Mouse (Mus musculus) right cerebral cortex, postnatal 10 days (tissue): ENCODE data around the gene 6820408C15Rik.
"Not testable (repeated sequence)": the region's sequence is repeated elsewhere in the genome, so short reads cannot be mapped to it uniquely, and the experiment has no call there.

Experiments used
- DNase-seq, 2 experiments: peaks; one replicate each; pipeline ENCODE4 v3.0.0; 2021; ENCODE audit warnings: low spot score in 2 of 2

6820408C15Rik gene

DNA sequence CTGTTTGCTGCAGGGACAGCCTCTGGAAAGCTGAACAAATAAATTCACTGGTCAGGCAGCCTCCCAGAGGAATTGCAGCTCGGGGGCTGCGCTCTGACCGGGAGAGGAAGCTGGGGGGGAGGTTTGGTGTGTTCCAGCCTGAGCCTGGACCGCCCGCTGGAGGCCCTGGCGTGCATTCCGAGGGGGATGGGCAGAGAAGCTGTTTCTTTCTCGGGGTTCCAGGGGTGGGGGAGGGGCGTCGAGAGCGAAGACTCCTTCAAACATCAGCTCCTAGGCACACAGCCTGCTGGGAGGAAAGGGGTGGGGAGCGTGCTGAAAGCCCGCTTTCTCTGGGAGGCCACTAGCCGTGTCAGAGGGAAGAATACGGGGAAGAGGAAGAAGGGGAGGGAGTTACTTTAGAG is 4.4 kb upstream of the 6820408C15Rik start:
- DNase-seq: peak; percentile 93 to 94

DNA sequence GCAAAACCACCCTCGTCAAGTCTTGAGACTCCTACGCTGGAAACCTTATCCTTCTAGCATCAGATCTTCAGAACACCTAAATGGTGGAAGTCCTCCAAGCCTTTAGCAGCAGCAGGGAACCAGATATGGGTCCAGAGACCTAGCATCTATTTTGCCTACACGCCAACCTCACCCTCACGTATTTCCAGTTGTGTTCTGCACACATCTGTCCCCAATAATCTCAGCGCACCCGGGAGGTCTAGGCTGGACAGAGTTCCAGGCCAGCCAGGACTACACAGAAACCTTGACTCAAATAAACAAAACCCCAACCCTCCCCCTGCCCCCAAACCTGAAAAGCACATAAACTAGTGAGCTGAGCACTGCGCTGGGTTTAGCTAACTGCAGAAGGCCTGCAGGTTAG is 3.9 kb upstream of the 6820408C15Rik start:
- no peak for DNase-seq

DNA sequence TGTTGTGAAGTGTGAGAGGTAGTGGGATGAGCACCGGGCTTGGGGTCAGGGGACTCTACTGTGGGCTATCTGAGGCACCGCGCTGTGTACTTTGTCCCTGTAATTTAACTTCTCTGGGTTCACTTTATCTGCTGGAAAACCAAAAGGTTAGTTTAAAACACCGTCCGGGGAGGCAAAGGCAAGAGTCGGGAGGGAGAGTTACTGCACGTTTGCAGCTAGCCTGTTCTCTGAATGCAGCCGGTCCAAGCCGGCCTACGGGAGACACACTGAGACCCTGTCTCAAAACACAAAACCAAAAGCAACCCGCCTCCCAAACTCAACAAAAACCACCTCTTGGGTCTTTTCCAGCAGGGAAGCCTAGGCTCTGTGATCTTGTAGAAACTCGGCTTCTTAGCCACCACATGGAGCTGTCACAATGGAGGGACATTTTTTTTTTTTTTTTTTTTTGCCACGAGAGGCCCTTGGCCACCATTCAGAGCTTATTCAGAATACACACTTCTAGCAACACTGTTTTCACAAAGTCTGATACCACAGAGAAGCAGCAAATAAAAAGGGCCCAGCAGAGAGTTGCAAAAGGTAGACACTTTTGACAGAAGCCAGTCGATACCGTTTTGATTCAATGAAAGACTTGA is 2.7 kb upstream of the 6820408C15Rik start:
- no peak for DNase-seq

DNA sequence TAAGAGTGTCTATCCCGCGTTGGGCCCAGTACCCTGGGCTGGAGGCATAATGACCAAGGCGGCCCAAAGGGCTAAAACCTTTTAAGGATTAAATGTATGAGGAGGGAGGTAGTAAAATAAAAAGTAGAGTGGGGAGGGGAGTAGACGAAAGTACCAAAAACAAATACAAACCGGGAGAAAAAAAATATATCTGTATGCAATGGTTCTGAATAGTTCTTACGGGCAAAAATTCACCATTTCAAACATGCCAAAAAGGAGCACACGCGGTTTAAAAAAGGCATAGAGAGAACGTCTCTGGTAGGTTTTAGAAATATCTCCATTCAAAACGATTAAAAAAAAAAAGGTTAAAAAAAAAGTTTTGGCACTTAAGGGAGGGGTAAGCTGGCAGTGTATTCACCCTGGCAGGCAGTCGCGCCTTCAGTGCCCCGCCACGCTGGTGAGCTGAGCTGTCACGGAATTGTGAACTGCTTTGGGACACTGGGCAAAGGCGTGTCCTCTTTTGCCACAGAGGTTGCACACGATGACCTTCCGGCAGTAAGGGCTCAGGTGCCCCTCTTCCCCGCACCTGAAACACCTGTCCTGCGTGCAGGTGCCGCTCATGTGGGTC is 2.1 kb upstream of the 6820408C15Rik start:
- no peak for DNase-seq

DNA sequence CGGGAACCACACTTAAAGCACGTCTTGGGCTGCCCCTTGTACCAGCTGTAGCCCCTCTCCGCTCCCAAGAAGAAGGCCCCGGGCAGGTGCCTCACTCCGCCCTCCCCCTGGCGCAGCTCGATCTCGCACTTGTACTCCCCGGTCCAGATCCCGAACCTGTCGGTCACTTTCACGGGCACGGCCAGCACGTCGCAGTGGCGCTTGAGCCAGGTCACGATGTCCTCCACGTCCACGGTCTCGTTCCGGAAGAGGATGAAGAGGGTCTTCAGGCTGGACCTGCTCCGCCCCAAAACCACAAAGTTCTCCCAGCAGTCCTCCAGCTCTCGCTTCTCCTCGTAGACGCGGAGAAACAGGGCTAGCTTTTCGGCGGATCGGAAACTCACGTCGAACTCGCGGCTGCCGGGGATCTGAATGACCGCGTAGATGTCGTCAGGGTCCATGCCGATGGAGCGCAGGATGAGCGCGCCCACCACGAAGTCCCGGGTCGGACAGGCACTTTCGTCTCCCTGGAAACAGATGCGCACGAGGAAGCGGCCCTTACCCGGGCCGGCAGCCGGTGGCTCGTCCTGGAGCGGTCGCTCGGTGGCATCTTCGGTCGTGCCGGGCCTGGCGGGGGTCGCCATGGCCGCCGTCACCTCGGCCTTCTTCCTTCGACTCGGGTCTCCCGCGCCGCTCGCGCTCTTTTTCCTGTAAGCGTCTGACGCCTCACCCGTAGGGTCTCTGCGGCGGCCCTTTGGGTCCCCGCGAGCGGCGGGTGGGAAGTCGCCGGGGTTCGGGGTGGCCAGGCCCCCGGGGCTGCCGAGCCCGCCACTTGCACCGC is 1.4 kb upstream of the 6820408C15Rik start:
- DNase-seq: peak in 1 of 2 experiments; percentile 52

DNA sequence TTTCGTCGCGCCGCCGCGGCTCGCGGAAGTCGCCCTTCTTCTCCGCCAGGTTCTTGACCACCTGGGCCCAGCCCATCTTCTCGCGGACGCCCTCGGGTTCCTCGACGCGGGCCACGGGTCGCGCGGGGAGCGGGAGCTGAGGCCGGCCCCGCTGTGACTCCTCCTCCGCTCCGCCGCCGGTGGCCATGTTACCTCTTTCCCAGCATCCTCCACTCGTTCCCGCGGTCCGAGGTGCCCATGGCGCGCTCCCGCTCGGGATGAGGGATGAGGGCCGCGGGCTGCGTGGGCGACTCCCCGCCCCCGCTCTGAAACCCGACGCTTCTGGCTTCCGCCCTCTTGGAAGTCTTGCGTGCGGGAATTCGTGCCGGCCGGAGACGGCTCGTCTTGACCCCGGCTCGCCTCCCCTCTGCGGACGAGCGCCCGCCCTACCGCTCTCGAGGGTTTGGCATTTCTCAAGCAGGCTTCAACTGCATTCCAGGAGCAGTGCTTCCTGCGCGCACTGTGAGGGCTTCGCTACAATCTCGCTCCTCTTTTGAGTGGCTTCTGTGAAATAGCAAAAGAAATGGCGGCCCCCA is 709 bp upstream of the 6820408C15Rik start, which contains the start of gene Zcchc3:
TSS of gene Zcchc3 (minus strand) at position 437 of the 575 bp plus-strand sequence.
- DNase-seq: peak; percentile 93

DNA sequence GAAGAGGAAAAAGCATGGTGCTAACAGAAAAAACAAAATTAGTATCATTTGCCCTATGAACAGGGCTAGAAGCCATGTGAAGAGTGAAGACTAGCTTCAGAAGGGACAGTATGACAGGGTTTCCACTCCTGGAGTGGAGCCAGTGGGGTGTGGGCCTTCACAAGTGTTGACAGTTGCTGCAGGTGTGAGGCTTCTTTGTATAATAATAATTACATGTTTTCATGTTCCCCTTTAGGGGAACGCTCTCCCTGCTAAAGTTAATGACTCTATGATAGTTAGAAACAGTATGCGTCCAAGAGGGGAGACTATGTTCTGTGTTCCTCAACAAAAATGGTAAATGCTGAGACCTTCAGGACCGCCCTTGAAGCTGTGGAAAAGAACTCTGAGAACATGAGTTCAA is 399 bp downstream of the 6820408C15Rik start:
- DNase-seq: no peak

DNA sequence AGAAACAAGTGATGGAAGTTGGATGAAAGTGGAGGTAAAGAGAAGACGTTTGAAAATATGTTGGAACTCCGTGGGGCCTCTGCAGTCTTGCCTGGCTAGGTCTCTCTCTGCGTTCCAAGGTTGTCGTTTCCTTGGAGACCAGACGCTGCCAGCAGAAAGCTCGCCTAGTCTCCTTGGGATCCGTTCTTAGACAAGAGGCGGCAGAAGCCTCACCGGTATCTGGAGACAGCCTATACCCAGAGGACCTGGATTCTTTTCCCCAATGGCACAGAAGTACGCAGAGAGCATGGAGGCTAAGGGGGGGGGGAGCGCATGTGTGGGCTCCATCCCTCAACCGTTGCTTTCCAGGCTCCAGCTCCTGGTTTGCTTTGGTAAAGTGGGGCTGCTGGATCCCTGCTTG is 12.1 kb downstream of the 6820408C15Rik start:
- peak; percentile 73 to 76 for DNase-seq

DNA sequence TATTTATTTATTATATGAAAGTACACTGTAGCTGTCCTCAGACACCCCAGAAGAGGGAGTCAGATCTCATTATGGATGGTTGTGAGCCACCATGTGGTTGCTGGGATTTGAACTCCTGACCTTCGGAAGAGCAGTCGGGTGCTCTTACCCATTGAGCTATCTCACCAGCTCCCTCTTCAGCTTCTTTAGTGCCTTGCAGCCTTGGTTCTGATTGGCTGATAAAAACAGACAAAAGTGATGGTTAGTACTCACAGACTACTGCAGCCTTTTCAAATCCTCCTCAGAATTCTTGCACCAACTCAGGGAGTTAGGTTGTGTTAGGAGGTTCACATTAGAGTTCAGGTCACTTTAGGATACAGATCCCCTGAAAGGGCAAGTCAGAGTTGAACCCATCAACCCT is 13.1 kb downstream of the 6820408C15Rik start:
- DNase-seq: not testable (repeated sequence)

DNA sequence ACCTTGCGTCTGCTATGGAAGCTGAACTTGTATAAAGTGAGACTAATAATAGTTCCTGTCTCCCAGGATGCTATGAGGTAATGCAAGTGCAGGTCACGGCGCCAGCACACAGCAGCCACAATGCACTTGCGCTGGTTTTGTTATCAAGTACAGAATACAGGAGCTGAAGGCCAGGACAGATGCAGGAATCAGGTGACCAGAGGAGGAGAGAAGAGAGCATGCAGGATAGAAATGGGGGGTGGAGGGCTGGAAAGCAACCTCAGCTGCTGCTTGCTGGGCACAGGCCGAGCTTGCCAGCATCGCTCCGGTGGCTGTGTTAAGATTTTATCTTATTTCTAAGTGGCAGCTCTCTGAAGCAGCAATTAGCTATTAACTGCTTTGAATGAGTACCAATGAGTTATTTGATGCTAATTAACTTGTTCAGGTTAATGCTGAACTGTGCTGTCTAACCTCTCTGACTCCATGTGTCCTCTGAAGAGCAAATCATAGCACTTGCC is 21.1 kb downstream of the 6820408C15Rik start:
- no peak for DNase-seq

DNA sequence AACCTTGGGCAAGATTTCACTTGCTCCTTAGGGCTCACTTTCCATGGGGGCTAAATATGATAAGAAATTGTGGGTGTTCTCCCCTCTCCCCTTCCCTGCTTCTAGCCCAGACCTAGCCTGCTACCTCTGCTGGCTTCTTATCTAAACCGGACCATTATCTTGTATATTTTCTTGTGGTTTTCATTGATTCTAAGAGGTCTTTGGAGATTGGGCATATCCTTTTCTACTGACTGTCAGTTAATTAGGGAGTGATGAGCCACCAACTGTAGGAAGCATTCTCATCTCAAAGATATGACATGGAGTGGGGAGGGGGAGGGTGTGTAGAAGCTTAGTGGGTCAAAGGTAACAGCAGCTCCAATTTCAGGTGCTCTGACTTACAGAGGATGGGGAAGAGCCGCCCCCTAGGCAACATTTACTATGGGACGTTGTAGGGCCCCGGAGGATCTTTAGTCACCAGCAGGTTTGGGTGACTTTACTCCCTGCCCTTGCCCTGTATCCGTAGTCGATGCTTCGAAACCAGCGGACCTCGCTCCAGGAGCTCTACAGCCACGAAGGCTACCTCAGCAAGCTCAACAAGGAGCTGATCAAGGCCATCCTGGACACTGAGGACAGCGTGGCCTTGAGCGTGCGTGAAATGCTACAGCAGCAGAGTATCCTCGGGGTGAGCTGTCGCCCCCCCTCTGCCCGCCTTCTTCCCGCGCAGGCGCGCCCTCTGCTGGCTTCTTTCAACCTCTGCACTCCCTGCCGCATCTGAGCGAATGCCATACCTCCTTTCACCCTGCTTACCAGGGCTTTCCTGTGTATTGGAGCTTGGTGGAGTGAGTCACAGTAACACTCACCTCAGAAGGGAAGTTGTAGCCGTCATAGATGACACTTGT is 21.8 kb downstream of the 6820408C15Rik start:
- peak; percentile 85 to 91 for DNase-seq

DNA sequence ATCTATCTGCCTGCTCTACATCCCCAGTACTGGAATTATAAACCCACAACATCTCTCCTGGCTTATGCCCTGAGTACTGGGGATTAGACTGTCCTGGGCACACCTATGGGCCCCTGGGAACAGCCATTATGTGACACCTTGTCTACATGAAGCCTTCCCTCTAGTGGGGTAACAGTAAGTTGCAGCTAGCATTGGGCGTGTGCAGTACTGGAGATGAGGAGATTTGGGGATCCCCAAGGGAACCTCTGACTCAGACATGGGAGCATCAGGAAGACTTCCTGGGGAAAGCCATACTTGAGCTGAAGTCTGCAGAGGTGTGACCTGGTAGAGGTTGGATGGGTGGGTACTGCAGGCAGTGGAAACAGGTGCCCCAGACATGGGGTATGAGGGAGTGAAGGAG is 23.6 kb downstream of the 6820408C15Rik start:
- no peak for DNase-seq

DNA sequence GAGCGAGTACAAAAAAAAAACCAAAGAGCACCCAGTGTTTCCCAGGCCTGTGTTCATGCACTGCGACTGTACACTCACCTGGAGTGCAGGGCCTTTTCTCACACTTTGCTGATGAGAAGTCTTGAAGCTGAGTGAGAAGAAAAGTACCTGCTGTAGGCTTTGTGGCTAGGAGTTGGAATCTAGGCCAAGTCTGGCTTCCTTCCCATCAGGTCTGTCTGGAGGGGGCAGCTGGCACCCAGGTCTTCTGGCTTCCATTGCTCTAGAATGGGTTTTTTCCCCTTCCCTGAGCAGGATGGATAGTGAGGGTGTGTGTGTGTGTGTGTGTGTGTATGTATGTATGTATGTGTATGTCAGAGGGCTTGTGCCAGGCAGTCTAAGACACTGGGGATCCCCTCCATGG is 24.4 kb downstream of the 6820408C15Rik start:
- no peak for DNase-seq

DNA sequence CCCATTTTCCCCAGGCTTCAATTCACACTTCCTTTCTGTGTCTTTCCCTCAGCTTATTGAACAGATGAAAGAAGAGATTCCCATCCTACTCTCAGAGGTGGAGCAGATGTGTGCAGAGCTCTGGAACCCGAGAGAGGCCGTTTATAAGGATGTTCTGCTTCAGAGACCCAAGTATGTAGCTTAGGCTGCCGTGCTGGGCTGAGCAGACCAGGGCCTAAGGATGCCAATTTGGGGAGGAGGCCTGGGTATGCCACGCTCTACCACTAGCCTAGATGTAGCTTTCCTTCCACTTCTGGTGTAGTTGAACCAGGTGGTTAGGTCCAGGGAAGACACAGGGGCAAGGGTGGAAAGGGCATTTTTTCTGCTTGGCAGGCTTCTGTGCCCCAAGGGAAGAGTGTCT is 26.9 kb downstream of the 6820408C15Rik start:
- no peak for DNase-seq

DNA sequence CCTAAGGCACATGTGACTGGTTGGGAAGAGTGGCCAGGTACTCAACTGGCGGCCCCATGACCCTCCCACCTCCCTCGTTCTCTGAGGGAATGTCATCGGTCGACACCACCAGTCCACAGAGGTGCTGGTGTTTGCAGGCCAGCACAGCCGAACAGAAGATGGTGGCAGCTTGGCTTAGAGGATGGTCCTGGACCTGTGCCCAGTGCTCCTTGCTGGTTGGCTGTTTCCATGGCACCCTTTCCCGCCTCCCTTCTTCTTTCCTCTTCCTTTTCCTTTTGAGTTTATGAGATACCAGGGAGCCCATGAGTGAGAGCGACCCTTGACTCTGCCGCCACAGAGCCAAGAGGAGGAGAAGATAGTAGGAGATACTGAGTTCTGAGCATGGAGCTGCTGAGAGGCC is 27.9 kb downstream of the 6820408C15Rik start:
- peak; percentile 65 to 66 for DNase-seq

DNA sequence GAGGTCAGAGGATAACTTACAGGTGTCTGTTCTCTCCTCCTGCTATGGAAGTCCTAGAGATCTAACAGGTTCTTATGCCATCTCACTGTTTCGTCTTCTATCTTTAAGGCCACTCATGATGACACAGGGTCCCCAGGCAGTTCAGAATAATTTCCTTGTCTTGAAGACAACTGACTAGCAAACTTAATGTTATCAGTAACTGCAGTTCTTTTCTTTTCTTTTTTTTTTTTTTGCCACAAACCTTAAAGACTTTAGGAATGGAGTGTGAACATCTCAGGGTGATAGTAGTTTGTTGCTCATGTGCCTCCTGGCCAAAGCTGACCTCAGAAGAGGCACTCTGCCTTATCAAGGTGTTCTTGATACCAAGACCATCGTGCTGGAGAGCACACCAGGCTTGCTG is 31.3 kb downstream of the 6820408C15Rik start:
- no peak for DNase-seq

DNA sequence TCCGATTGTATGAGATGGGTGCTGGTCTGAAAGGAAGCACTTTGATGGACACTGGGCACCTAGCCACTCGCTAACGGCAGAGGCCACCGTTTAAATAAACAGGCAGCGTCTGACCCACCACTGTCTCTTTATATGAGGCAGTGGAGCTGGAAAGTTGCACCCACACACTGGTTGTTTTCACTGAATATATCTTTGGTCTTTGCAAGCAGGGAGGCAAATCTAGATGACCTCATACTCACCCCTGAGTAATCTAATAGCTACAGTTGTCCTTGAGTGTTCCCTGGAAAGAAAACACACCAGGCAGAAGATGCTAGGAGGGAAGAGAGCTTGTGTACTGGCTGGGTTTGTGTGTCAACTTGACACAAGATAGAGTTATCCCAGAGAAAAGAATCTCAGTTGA is 32.1 kb downstream of the 6820408C15Rik start:
- DNase-seq: no peak

DNA sequence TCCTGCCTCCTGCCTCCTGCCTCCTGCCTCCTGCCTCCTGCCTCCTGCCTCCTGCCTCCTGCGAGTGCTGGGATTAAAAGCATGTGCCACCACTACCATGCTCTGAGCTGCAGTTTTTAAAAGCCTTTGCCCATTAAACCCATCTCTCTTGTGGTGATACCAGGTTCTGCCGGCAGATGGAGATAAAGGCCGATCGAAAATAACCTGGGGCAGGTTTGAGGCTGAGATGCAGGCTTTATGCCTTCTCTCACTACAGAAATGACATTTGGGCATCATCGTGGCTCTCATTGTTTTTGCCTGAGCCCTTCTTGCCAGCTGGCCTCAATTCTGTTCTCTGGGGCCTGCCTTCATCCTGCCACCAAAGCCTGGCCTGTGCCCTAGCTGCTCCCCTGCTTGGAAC is 34.9 kb downstream of the 6820408C15Rik start:
- peak; percentile 63 to 81 for DNase-seq

DNA sequence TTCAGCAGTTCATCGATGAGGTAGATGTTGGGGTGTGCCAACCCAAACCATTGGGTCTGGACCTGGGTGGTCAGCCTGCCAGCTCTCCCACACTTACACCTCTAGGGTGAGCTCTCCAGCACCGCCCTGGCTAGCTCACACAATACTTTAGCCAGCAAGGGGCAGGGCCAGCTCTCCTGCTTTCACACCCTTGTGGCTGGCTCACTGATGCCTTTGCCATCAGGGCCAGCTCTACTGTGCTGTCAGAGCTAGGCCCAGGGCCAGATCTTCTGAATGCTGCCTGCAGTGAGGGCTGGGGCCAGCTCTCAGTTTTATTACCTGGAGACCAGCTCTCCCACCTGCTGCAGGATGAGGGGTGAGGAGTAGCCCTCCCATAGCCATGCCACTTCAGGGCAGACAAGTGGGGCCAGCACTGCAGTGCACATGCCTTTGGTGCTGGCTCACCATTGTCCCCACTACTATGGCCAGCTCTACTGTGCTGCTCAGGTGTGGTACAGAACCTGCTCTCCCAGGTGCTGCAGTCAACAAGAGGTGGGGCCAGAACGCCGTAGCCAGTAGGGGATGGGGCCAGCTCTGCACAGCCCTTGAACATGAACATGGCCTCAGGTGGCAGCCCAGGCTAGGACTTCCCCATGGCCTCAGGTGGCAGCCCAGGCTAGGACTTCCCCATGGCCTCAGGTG is 36.9 kb downstream of the 6820408C15Rik start:
- DNase-seq: no peak

DNA sequence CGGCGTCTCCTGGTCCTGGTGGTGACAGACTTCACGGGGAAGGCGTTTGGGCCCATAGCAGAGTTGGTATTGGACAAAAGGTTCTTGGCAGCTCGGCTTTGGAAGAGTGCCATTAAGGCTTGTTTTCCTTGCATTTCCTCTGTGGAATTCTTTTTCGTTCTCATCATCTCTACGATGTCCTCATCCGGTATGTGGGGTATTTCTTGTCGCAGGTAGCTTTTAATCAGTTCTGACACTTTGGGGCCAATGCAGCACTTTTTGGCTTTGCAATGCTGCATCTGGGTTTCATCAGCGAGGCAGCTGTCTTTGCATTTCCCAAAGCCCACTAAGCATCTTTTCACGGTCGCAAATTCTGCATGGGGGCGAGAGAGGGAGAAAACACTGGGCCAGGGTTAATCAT is 43.9 kb downstream of the 6820408C15Rik start:
- no peak for DNase-seq
